Mouse (Mus musculus): ENCODE results near the gene Fip1l1. TPM values are rescaled to one million over a fixed set of nuclear protein-coding genes. Genes with fewer than 3 reads are reported as not detected.

Gene Fip1l1
- 130 TPM for polyA plus RNA-seq (2017; shearing (Covaris generic))

GRCm38 (mm10) chr5:74535240-74536021, at the start of gene Fip1l1:
TSS of gene Fip1l1 (plus strand) at chr5:74535449.

GRCm38 (mm10) chr5:74531630-74532280, 3.5 kb upstream of the Fip1l1 start, which contains the start of gene Scfd2:
TSS of gene Scfd2 (minus strand) at chr5:74531759.

Other genes starting within 250 kb of the Fip1l1 start
- gene Scfd2, start 3.7 kb upstream of the Fip1l1 start, polyA plus RNA-seq (2017; shearing (Covaris generic)), result 36.6 TPM
- 0.18 TPM for gene Lnx1, start 167.5 kb downstream of the Fip1l1 start, polyA plus RNA-seq (2017; shearing (Covaris generic))

All from effector memory CD4-positive, alpha-beta T cell, adult 7 months (primary cell).